Mouse (Mus musculus) ovary, adult 18-20 months (tissue): ENCODE data around the gene Olfr469.
"Not testable (repeated sequence)": the region's sequence is repeated elsewhere in the genome, so short reads cannot be mapped to it uniquely, and the experiment has no call there.

Experiments
- DNase-seq: peaks from one replicate; pipeline ENCODE4 v3.0.0; 2022; ENCODE audit warnings: low spot score, mixed read lengths

Olfr469 gene

GRCm38 (mm10) chr7:107825441-107825840 is at the start of gene Olfr469:
Gene Olfr469, minus strand, starts transcription at chr7:107825541.
- not testable (repeated sequence) for DNase-seq

- not testable (repeated sequence) for DNase-seq
Observed at GRCm38 (mm10) chr7:107847390-107847789, 22.0 kb upstream of the Olfr469 start, which contains the start of gene Olfr470. Gene Olfr470, minus strand, starts transcription at chr7:107847490.

GRCm38 (mm10) chr7:107841719-107842118 is 16.4 kb upstream of the Olfr469 start:
- no peak for DNase-seq

- DNase-seq: not testable (repeated sequence)
Observed at GRCm38 (mm10) chr7:107823867-107824266, 1.5 kb downstream of the Olfr469 start.

- no peak for DNase-seq
Observed at GRCm38 (mm10) chr7:107819442-107819841, 5.9 kb downstream of the Olfr469 start.

GRCm38 (mm10) chr7:107811963-107812362 is 13.4 kb downstream of the Olfr469 start, which contains the start of gene Olfr467:
Gene Olfr467, plus strand, starts transcription at chr7:107812263.
- no peak for DNase-seq

- no peak for DNase-seq
Observed at GRCm38 (mm10) chr7:107802138-107802537, 23.2 kb downstream of the Olfr469 start.

GRCm38 (mm10) chr7:107801108-107801507 is 24.2 kb downstream of the Olfr469 start, which contains the start of gene Ovch2:
Gene Ovch2, minus strand, starts transcription at chr7:107801208.
- no peak for DNase-seq

- DNase-seq: no peak
Observed at GRCm38 (mm10) chr7:107796500-107796899, 28.8 kb downstream of the Olfr469 start.

- DNase-seq: no peak
Observed at GRCm38 (mm10) chr7:107787977-107788620, 37.2 kb downstream of the Olfr469 start.

- no peak for DNase-seq
Observed at GRCm38 (mm10) chr7:107779611-107780010, 45.7 kb downstream of the Olfr469 start.

GRCm38 (mm10) chr7:107778216-107778615 is 47.1 kb downstream of the Olfr469 start:
- no peak for DNase-seq

- no peak for DNase-seq
Observed at GRCm38 (mm10) chr7:107770812-107771211, 54.5 kb downstream of the Olfr469 start.
